Mouse (Mus musculus): ENCODE results near the gene Gm29554.
"Not testable (repeated sequence)": the region's sequence is repeated elsewhere in the genome, so short reads cannot be mapped to it uniquely, and the experiment has no call there.

The Gm29554 gene

DNA sequence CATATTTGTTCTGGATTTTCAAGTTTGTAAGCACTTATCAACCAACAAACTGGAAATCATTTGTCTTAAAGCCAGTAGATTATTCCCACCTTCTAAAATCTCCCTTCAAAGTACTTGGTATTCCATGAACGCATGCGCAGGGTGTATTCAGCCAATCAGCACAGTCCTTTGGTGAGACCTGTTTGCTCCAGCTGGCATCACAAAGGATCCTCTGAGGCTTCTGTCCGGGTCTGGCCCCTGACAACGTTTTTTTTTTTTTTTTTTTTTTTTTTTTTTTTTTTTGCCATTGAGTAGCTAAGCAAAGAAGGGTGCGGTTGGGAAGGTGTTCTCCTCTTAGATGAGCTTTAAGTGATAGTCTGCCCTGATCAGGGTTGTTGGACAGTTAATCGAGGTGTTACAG is at the start of gene Gm29554:
Gene Gm29554, plus strand, starts transcription at position 301 of the 400 bp plus-strand sequence.
- in situ Hi-C loops (cut with MboI, MseI), result not testable (repeated sequence)
